Mouse (Mus musculus) lung, postnatal 14 days (tissue): ENCODE measurements around the gene Fbxl7.

Experiments used
- DNase-seq: peaks from one replicate; pipeline ENCODE4 v3.0.0; 2021

Fbxl7 gene

GRCm38 (mm10) chr15:26688472-26689104 is 206.8 kb downstream of the Fbxl7 start:
- DNase-seq = no peak

- no peak for DNase-seq
These were observed 207.7 kb downstream of the Fbxl7 start for GRCm38 (mm10) chr15:26687729-26688128.

- no peak for DNase-seq
These were observed 213.1 kb downstream of the Fbxl7 start for GRCm38 (mm10) chr15:26682279-26682678.

GRCm38 (mm10) chr15:26673239-26673859 is 222.0 kb downstream of the Fbxl7 start:
- DNase-seq = peak; percentile 62

- DNase-seq = no peak
These were observed 240.4 kb downstream of the Fbxl7 start for GRCm38 (mm10) chr15:26654988-26655387.

- DNase-seq = no peak
These were observed 252.8 kb downstream of the Fbxl7 start for GRCm38 (mm10) chr15:26642563-26642962.

- DNase-seq = no peak
These were observed 255.7 kb downstream of the Fbxl7 start for GRCm38 (mm10) chr15:26639726-26640125.

- DNase-seq = no peak
These were observed 259.8 kb downstream of the Fbxl7 start for GRCm38 (mm10) chr15:26635591-26635990.

GRCm38 (mm10) chr15:26628181-26628580 is 267.2 kb downstream of the Fbxl7 start:
- no peak for DNase-seq

- DNase-seq = no peak
These were observed 272.1 kb downstream of the Fbxl7 start for GRCm38 (mm10) chr15:26623242-26623641.

GRCm38 (mm10) chr15:26620279-26620678 is 275.1 kb downstream of the Fbxl7 start:
- peak; percentile 68 for DNase-seq

GRCm38 (mm10) chr15:26619221-26619620 is 276.2 kb downstream of the Fbxl7 start:
- peak; percentile 70 for DNase-seq

- DNase-seq = no peak
These were observed 299.1 kb downstream of the Fbxl7 start for GRCm38 (mm10) chr15:26596239-26596638.

GRCm38 (mm10) chr15:26579947-26580709 is 315.3 kb downstream of the Fbxl7 start:
- DNase-seq = no peak

GRCm38 (mm10) chr15:26578500-26578899 is 316.9 kb downstream of the Fbxl7 start:
- no peak for DNase-seq

- no peak for DNase-seq
These were observed 329.3 kb downstream of the Fbxl7 start for GRCm38 (mm10) chr15:26566076-26566475.

GRCm38 (mm10) chr15:26553620-26554019 is 341.8 kb downstream of the Fbxl7 start:
- DNase-seq = no peak

GRCm38 (mm10) chr15:26533997-26534700 is 361.2 kb downstream of the Fbxl7 start:
- DNase-seq = no peak

- no peak for DNase-seq
These were observed 376.2 kb downstream of the Fbxl7 start for GRCm38 (mm10) chr15:26519220-26519631.

- no peak for DNase-seq
These were observed 394.4 kb downstream of the Fbxl7 start for GRCm38 (mm10) chr15:26501024-26501423.
